Mouse (Mus musculus) spleen, postnatal 14 days (tissue): ENCODE measurements at regions not wholly inside any gene's neighbourhood (a gene's known extent, or its start where the extent isn't known, plus 50 kb on each side); places are given as distances from the start of the nearest gene placed in this dataset.

Source experiments
- DNase-seq, 2 experiments: peaks; one replicate each; pipeline ENCODE4 v3.0.0; 2021 to 2022; ENCODE audit warnings: low spot score in 2 of 2

GRCm38 (mm10) chr8:116379851-116380250 lies 124.9 kb upstream of the Dynlrb2 start:
- no peak for DNase-seq

GRCm38 (mm10) chr8:116375758-116376157 lies 129.0 kb upstream of the Dynlrb2 start:
- no peak for DNase-seq

DNA sequence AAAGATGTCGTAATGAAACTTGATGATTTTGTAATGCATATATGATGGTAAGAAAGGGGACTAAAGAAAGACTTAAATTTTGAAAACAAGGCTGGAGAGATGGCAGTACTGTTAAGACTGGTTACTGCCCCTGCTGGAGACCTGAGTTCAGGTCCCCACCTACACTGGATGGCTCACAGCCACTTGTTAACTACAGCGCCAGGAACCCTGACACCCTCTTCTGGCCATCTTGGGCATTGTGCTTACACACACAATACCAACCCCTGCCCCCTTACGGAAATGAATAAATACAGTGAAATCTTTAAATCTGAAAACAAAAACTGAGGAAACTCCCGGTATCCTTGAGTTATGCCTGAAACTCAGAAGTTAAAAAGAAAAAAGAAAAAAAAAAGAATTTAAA lies 131.7 kb upstream of the Dynlrb2 start:
- no peak for DNase-seq

- DNase-seq, result no peak
Observed at GRCm38 (mm10) chr8:116372574-116372973, 132.2 kb upstream of the Dynlrb2 start.

DNA sequence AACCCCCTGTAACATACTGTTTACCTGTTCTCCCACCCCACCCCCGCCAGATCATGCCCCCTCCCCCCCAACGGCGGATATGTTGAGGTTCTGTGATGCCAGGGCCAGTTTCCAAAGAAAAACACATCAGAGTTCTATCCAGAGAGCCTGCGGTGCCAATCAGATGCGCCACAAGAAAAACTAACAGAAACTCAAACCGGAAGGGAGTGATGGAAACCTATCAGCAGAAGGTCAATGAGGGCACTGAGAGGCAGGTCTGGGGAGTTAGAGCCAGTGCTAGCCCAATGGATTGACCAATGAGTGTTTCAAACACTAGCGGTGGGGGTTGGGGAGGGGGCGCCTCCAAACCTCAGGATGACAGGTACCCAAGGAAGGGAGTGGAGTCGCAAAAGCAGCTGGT lies 132.7 kb upstream of the Dynlrb2 start:
- no peak for DNase-seq

GRCm38 (mm10) chr8:116367491-116367890 lies 137.3 kb upstream of the Dynlrb2 start:
- no peak for DNase-seq

- DNase-seq, result no peak
Observed at GRCm38 (mm10) chr8:116366706-116367105, 138.1 kb upstream of the Dynlrb2 start.

DNA sequence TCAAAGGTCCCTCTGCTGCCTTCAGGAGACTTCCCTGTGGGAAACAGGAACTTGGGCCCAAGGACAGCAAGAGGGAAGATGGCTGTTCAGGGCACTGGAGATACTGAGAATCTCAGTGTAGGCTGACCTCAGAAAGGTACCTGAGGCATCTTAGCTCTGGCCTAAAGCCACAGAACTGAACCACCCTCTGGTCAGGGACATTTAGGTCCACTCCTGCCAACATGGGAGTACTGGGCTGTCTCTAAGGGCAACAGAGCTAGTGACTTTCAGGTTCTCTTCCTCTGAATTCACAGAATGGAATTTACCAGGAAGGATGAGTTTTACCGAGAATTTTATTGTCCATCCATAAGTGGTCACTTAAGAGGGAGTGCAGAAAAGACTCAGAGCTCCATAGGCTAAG lies 140.0 kb upstream of the Dynlrb2 start:
- no peak for DNase-seq

DNA sequence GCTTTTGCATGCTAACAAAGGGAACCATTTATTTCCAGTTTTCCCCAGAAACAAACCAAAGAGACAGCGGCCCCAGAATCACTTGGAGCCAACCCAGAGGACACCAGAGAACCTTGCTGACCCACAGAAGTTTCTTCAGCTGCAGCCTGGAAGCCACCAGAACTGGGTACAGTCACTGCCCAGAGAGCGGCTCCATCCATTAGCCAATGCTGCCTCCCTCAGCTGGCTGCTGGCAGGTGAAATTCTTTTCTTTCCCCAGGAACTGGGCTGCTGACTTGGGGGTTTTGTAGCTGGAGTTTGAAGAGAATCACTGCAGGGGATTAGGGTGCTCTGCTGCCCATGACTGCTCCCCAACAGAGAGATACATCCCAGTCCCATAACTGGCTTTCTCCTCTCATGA lies 140.6 kb upstream of the Dynlrb2 start:
- no peak for DNase-seq

GRCm38 (mm10) chr8:116362351-116362750 lies 142.4 kb upstream of the Dynlrb2 start:
- DNase-seq, result no peak

GRCm38 (mm10) chr8:116359761-116360160 lies 145.0 kb upstream of the Dynlrb2 start:
- no peak for DNase-seq

GRCm38 (mm10) chr8:116354756-116355155 lies 150.0 kb upstream of the Dynlrb2 start:
- DNase-seq, result no peak

DNA sequence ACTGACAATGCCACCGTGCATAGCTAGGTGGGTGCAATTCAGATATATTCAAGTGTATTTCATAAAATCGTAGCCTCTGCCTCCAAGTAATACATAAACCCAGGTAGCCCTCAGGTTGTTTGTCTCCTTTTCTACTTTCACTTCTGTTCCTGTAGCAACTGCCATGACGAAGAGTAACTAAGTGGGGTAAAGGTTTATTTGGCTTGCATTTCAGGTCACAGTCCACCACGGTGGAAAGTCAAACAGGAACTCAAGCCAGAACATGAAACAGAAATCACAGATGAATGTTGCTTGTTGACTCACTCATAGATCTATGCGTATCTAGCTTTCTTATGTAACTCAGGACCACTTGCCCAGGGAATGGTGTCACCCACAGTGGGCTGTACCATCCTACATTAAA lies 150.9 kb upstream of the Dynlrb2 start:
- DNase-seq, result no peak

DNA sequence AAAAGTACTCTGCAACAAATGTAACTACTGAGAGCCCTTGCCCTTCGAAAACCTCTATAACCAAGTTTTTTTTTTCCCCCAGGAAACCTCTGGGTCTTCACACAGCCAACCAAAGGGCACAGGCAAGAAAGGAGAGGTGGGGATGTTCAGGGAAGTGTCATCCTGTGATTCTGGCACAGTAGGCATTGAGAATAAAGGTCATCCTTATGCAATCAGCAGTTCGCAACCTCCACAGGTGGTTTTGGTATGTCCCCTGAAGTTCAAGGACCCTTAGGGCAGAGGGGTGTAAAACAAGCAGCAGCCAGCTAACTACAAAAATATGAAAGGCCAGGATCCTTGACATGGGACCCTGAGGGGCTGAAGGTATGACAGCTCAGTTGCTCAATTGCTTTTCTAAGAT lies 152.1 kb upstream of the Dynlrb2 start:
- DNase-seq, result no peak

- no peak for DNase-seq
Observed at GRCm38 (mm10) chr8:116348971-116349370, 155.8 kb upstream of the Dynlrb2 start.

GRCm38 (mm10) chr8:116346990-116347389 lies 157.8 kb upstream of the Dynlrb2 start:
- DNase-seq, result no peak

GRCm38 (mm10) chr8:116344590-116345222 lies 160.1 kb upstream of the Dynlrb2 start:
- no peak for DNase-seq

DNA sequence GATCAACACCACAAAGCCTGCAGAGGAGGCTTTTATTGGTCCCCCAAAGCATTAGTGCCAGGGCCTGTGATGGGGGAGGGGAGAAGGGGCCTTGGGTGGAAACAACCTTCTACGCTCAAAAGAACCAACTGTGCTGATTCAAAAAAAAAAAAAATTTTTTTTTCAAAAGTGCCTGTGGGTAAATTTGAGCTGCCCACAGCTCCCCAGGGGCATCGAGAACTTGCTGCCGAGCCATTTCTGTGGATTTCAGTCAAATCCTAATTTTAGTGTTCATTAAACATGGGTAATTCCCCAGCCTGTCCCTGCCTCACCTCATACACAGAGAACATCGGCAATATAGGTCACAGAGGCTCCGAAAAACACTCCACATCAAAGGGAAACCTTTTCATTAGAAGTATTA lies 161.2 kb upstream of the Dynlrb2 start:
- no peak for DNase-seq

DNA sequence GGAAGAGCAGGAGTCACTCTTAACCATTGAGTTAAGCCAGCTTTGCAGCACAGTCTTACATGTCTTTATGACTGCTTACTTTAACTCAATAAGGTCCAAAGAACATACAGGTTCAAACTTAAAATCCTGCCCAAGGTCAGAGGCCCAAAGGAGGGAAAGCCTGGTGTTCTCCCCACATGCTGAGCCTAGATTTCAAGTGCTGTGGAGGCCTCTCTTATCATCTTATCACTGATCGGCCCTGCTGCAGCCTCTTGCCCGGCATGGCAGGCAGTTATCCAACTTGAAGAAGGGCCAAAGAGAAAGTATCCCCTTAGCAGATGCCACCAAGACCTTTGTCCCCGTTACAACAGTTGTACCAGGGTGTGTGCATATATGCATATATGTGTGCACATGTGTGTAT lies 170.0 kb upstream of the Dynlrb2 start:
- DNase-seq, result no peak

DNA sequence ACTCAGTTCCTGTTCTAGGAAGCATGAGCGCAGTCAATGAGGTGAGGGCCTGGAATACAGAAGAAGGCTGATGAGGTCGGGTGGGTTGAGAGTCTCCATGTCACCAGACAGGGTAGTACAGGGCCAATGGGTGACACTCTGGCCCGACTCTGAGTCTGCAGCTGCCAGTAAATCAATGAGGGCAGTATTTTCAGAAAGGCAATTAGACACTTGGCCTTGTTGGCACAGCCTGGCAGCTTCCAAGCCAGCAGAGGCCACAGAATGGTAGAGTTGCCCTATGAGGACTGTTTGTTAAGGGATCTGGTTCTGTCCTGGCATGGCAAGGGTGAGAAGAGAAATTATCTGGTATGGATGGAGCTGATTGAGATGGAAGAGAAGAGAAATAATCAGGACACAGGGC lies 170.7 kb upstream of the Dynlrb2 start:
- DNase-seq, result no peak

- no peak for DNase-seq
Observed at GRCm38 (mm10) chr8:116320014-116320680, 184.6 kb upstream of the Dynlrb2 start.

DNA sequence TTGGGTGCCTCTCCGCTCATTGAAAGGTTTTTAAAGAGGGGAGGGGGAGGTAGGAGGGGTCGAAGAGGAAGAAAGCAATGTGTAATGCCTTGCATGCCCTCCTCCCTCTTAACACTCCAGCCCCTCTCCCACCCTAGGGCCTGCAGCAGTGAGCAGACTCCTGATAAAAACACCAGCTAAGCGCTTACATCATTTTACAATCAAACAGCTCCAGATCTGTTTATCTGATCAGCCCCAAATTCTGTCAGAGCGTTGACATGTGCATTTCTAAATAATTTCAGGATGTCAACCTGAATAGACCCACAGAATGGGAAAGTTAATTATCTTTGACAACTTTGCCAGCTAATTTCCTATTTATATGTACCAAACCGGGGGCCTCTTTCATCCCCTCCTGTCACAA lies 189.4 kb upstream of the Dynlrb2 start:
- DNase-seq, result no peak

- DNase-seq, result no peak
Observed at GRCm38 (mm10) chr8:116314429-116315092, 190.2 kb upstream of the Dynlrb2 start.
